Mouse (Mus musculus): ENCODE results near the gene Zmynd11. TPM values are rescaled to one million over a fixed set of nuclear protein-coding genes. Genes with fewer than 3 reads are reported as not detected.
A peak's percentile ranks its signal among the peaks of the same experiment; 100 is the strongest.
"Not testable (repeated sequence)": the region's sequence is repeated elsewhere in the genome, so short reads cannot be mapped to it uniquely, and the experiment has no call there.

Zmynd11 gene
- total RNA-seq (2021), result 110 and 118 TPM in 2 replicates
- long read RNA-seq, experiment 1, full-length matches to known transcripts, result 27 of 94 reads
- long read RNA-seq, experiment 1, partial matches to known transcripts, result 6 of 94 reads
- long read RNA-seq, experiment 1, other reads (novel, unspliced or antisense), result 61 of 94 reads
- long read RNA-seq, experiment 2, full-length matches to known transcripts, result 14 of 69 reads
- long read RNA-seq, experiment 2, partial matches to known transcripts, result 11 of 69 reads
- long read RNA-seq, experiment 2, other reads (novel, unspliced or antisense), result 44 of 69 reads

GRCm38 (mm10) chr13:9764646-9765536 is at the start of gene Zmynd11:
Gene Zmynd11 (minus strand): TSS chr13:9765330.
- peak; percentile 68 for DNase-seq

DNA sequence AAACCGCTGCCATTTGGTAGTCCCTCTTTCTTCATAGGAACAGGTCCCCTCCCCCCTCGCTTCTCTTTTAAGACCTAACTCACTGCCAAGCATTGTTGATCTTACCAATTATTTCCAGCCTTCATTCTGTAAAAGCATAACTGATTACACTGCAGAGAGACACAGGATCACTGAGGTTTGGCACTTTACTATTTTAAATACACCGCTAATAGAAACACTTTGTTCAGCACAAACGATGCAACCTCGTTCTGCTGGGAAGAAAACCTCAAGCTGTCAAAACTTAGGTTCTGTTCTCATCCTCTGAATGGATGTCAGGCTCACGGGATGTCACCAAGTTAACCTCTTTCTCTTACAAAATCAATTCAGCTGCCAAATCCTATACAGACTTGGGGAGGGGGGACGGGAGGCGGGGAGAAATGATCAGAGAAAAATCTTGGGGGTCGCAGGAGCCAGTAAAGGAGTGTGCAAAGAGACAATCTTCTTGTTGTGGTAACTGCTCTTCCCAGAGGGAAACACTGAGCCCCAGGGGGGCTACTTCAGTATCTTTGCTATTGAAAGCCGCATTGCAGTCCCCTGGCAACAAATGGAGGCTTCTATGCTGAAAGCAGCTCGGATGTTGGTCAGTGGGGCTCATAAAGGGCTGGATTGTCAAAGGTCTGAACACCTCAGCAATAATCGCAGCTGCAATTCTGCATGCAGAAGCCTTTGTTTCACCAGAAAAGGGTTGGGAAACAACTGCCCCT is 30.9 kb upstream of the Zmynd11 start:
- DNase-seq, result peak; percentile 29

DNA sequence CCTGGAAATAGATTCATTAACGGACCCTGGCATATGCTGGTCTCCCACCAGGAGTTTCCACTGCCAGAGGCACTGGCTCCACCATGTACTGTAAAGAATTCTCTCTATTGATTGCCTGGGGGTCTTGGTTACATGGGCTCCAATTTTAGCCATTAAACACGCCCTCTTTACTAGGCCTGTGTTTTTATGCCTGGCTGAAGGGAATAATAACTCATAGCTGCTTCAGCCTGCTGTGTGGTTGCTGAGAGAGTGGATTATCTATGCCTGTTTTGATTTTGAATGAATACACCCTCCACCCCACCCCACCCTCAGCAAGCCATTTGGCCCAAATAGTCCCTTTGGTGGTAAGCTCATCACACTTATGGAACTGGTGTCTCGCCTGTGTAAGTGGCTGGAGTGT is 20.9 kb upstream of the Zmynd11 start:
- DNase-seq, result no peak

DNA sequence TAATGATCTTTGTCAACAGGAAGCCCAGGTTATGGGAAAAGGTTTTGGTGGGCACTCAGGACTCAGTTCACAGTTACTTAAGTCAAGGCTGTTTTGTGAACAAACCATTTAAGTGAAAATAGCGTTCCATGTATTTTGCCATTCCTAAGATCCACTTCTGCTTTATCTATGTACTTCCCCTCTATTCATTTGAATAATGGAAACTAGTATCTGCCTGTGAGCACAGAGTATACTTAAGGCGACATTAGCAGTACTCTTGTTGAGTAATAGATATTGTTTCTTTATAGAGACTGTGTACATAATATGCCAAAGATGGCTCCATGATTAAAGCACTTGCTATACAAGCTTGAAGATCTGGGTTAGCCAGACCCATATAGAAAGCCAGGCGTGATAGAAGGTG is 18.6 kb upstream of the Zmynd11 start:
- no peak for DNase-seq

- DNase-seq, result no peak
These were observed 10.8 kb upstream of the Zmynd11 start for GRCm38 (mm10) chr13:9775901-9776300.

DNA sequence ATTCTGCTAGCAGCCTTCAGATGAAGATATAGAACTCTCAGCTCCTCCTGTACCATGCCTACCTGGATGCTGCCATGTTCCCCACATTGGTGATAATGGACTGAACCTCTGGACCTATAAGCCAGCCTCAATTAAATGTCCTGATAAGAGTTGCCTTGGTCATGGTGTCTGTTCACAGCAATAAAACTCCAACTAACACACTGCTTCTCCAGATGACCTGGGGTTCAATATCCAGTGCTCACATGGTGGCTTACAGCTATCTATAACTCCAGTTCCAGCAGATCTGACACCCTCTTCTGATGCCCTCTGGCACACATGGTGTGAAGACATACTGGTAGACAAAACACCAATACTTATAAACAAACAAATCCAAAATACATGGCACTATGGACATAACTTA is 8.9 kb upstream of the Zmynd11 start:
- DNase-seq, result no peak

DNA sequence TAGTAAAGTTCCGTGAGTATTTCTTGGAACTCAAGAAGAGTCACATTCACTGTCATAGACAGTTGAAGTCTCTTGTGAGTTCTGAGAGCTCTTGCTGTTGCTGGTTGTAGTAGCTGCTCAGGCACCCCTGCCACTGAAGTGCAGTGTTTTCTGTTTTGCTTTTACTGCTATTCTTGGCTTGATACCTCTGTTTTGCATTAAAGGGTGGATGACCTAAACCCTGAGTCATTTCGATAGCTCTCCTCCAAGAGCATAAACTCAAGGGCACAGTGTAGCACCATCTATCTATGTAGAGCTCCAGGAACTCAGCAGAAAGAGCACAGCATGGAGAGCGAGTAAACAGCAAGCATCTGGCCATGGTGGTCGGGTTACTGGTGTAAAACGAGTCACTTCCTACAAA is 2.1 kb upstream of the Zmynd11 start:
- peak; percentile 10 for DNase-seq

DNA sequence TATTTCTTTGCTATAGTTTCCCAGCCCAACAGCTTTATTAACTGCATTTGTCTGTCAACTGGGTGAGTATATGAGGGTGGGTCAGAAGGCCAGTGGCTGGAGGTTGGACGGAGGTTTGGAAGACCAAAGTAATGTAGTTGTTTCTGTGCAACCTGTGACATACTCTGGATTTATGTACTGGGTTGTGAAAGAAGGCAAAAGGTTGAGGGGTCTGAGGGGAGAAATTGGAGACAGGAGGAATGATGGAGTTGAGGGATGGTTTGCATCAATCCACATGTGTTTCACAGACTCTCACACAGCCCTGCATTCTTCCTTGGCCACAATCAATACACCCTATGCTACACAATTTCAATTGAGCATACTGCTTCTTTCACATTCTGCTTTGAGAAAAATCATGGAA is 1.4 kb upstream of the Zmynd11 start:
- no peak for DNase-seq

DNA sequence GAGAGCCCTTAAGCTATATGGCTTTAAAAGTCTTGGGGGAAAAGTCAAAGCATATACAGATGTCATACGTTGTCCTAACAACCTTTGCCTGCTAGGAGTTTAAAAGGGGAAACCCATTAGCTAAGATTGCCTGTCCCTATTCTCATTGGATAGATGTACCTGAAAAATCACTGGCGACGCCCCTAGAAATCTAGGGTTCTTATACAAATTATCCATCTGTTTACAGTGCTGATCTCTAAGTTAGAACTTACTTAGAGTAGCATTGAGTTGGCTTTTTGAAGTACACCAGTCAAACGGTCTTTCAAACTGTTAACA is 364 bp upstream of the Zmynd11 start:
- DNase-seq, result no peak

DNA sequence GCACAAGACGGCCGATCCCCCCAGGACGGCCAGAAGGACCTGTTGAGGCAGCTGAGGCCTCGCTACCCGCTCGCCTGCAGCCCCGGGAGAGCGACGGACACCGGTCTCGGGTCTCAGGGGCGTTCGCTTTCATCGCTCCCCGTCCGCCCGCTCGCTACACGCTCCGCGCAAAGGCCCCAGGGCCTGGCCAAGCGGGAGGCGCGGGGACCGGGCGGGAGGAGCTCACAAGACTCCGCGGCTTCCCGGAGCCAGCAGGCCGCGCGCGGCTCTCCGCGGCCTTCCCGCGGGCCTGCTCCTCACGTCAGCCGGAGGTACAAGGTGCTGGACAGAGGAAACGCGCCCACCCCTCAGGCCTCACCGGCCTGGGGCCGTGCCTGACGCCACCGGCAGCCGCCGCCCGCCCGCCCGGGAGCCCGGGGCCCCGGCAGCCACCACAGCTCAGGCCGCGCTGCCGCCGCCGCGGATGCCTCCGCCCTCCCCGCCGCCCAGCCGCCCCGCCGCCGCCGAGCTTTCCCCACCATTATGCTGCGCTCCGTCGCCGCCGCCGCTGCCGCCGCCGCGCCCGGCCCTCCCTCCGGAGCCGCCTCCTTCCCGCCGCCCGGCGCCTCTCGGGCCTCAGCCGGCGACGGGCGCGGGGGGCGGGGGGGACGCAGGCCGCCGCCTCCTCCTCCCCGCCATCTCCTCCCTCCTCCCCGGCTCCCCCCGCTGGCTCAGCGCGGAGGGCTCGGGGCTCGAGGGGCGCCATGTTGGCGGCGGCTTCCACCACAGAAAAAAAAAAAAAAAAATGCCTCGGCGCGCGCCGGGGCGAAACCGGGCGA is 1.1 kb downstream of the Zmynd11 start:
- DNase-seq, result peak; percentile 88

DNA sequence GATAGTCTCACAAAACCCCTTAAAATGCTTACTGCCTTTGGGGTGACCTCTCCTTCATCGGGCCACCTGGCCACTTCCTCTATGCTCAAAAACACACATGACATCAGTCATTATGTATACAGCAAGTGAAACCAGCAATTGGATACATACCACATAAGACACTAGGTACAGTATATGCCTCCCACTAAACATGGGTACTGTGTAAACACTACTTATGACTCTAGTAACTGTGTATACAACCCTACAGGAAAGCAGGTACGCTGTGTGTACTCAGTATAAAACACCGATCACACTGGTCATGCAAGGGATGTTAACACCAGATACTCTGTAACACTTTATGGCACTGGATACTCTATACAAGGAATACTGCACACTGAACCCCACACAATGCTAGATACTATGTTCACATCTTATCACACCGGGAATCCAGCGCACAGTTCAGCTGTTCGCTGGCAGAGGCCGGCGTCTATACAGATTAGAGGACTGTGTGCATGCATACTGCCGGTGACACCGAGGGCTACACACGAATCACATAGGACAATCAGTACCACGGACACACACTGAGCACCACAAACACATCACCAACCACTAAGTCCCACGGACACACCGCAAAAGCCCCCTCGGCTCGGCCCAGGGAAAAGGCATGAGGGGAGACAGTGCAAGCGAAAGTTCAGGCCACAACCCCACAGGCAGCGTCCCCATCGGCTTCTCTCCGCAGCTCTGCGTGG is 1.9 kb downstream of the Zmynd11 start:
- no peak for DNase-seq

DNA sequence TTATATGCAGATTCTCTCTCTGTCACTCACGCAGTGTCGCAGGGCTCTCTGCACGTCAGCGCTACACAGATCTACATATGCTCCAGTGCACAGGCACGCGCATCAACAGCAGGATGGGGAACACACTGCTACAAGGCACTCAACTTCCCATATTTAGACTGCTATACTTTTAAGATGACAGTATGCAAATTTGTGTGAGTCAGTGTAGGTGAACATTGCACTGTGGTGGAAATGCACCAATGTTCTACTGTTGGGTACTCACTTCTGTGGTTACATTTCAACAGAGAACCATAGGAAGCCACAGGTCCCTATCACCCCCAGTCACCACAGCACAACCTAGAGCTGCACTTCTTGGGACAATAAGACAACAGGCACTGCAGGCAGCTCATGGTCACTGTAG is 5.1 kb downstream of the Zmynd11 start:
- no peak for DNase-seq

DNA sequence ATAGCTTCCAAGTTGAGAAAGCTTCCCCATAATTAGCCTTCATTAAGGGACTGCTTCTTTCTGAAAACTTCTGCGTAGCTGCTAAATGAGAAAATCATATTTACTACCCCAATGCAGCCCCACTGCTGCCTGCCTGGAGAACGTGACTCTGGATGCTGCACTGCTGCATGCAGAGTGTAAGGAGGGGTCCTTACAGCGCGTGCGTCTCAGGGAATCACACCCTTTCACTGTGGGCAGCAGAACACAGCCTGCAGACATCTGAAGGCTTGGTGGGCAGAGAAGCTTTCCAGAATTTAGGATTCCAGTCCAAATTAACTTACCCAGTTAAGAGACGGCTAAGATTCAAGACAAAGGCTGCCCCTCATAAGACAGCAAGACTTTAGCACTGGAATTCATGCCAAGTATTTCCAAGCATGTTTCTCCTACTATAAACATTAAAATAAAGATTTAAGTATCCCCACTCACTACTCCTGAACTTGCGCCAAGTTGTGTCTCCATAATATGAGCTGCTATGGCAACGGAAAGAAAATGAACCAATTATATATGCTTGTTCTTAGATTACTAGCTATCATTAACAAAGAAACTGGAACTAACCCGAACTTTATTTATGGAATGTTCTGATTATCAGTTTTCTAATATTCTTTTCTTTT is 7.2 kb downstream of the Zmynd11 start:
- DNase-seq, result no peak

DNA sequence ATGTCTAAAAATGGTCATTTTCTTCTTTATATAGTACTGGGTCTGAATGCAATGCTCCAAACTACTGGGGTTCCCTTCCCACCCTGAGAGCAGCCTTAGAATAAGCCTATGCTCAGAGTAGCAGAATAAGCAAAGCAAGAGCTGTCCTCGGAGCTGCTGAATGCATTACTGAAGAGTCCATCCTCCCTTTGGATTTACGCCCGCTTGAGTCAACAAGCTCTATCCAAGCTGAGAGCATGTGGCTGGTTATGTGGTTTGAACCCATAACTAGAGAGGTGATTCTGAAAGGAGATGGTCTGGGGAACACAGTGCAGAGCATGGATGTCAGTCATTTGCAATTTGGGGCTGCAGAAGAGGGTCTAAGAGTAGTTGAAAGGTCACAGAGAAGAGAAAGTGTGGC is 11.4 kb downstream of the Zmynd11 start:
- DNase-seq, result no peak

DNA sequence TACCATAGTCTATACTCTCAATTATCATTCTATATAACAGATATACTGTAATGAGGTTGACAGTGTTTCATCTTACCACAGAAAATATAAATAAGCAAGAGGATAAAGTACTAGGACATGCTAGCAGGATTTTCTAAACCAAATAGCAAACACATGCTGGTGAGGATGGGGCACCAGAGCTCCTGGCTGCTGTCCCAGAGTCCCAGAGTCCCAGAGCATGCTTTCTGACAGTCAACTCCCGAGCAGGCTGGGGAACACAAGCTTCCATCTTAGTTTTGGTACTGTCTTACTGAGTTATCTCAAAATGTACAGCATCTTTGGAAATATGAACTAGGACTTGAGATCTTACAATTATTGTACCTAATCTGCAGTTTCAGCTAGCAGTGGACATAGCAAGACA is 14.8 kb downstream of the Zmynd11 start:
- peak; percentile 40 for DNase-seq

DNA sequence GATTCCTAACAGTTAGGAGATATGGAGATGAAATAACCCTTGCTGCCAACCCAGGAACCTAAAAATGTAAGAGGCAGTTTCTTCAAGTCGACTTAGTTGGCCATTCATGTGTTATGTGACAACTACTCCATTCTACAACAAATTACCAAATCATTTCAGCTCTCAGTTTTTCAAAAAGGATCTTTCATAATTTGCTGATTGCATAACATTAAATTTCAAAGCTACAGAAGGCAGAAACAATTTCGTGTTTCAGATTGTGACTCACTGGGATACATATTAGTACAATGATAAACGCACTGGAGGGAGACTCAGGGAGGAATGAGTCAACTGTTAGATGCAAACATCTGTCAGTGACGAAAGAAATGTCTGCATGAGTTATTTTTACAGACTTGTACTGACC is 15.3 kb downstream of the Zmynd11 start:
- no peak for DNase-seq

GRCm38 (mm10) chr13:9738190-9738589 is 26.9 kb downstream of the Zmynd11 start:
- DNase-seq, result no peak

DNA sequence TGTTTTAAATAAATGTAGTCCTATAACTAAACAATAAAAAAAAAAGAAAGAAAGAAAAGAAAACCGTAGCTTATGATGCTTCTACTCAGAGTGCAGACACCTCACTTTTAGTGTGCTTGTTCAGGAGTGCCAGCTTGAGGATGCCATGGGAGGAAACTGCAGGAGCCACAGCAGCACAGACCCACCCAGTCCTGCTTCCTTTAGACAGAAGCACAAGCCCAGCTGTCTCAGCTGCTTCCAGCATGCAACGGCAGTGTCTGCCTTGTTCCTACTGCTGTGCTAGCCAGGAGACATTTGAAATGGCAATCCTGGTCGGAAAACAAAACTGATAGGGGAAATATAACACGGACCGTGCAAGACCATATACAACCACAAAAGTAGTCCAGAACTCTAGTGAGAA is 28.1 kb downstream of the Zmynd11 start:
- no peak for DNase-seq

DNA sequence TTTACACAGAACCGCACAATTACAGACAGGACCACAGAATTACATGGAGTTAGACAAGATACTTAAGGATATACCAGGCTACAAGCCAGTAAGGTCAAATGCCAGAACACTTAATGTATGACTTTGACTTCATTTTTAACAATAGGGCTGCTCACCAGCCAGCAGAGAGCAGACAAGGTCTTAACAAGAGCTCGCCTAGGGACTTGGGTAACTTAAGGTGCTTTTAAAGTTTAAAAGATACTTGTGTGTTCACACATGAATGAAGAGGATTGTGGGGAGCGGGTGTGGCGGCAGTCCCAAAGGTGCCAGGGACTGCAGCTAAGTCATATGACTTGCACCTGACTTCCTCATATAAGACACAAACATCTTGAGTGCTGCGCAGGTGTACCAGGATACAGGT is 32.9 kb downstream of the Zmynd11 start:
- DNase-seq, result not testable (repeated sequence)

DNA sequence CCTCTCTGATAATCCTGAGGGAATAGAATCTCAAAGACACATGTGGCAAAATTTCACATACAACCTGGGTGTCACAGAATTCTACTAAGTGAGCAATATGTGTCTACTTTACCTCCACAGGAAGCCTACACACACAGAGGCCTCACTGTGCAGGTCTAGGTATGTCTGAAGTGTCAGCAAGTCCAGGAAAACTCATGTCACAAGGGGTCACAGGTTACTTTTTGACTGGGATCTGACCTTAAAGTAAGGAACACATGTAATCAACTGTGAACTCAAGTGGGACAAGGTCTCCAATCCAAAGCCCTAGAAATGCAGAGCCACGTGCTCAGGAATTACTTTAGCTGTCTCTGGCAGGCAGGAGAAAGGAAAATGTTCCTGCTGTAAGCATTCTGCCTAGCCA is 36.1 kb downstream of the Zmynd11 start:
- DNase-seq, result no peak

DNA sequence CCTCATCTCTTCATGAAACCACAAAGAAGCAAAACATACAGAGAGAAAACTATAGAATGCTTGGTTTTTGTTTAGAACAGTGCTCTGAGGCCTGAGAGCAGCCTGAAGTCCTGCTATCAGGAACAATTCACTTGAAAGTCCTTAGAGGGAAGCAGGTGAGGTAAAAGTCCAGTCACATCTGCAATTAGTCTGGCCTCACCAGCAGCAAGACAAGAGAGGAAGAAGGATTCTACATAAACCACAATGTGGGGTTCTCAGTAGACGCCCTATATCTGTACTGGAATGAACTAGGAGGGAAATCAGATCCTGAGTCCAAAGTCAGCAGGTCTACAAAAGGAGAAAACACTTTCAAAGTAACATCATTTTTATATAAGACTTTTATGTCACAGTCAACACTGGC is 49.9 kb downstream of the Zmynd11 start:
- no peak for DNase-seq
